Mouse (Mus musculus): ENCODE results near the gene Ppil3. TPM values are rescaled to one million over a fixed set of nuclear protein-coding genes. Genes with fewer than 3 reads are reported as not detected.

Gene Ppil3
- polyA plus RNA-seq (2015; fragmentation: Nextera tagmentation; extraction: Ambion mirVana), result 49.2 and 53.0 TPM in 2 replicates

GRCm38 (mm10) chr1:58445143-58445722, at the start of gene Ppil3, which contains the start of gene Nif3l1:
TSS of gene Ppil3 (minus strand) at chr1:58445486.
TSS of gene Nif3l1 (plus strand) at chr1:58445151.
- peaks cover 32% of the 10 kb centered on the region for H3K4me1 ChIP-seq
- under 1% methylated on average over 33 of the region's 33 CpGs for WGBS
- H3K27ac ChIP-seq (replicated peaks), result peak within 1 kb of the TSS; percentile 94
- peak within 1 kb of the TSS; percentile 75 for H3K9ac ChIP-seq (replicated peaks)
- H3K4me3 ChIP-seq, result peak within 1 kb of the TSS; percentile 70
- peak within 1 kb of the TSS; percentile 69 for H3K4me2 ChIP-seq (replicated peaks)
- no peaks in the 10 kb centered on the region for H3K9me3 ChIP-seq
- peaks cover 22% of the 10 kb centered on the region for H3K36me3 ChIP-seq
- H3K27me3 ChIP-seq, result no peaks in the 10 kb centered on the region
- ATAC-seq (replicated peaks), result peak; percentile 98

- WGBS, result 95% methylated on average over 4 of the region's 4 CpGs
- ATAC-seq (replicated peaks), result no peak
- H3K36me3 ChIP-seq, result peaks cover 73% of the 10 kb centered on the region
Measured at GRCm38 (mm10) chr1:58482647-58483046, 37.4 kb upstream of the Ppil3 start.

GRCm38 (mm10) chr1:58475662-58476061, 30.4 kb upstream of the Ppil3 start:
- Histone ChIP-seq H3K4me3 (no peak overlapping the region), H3K36me3 (peaks cover 81% of the 10 kb centered on the region), H3K9ac (replicated peaks) (no peak overlapping the region), H3K27ac (replicated peaks) (no peak overlapping the region), H3K9me3 (no peaks in the 10 kb centered on the region), H3K4me2 (replicated peaks) (no peak overlapping the region), H3K4me1 (no peaks in the 10 kb centered on the region), H3K27me3 (no peaks in the 10 kb centered on the region)
- ATAC-seq (replicated peaks), result no peak
- WGBS, result 98% methylated on average over 8 of the region's 8 CpGs

More at GRCm38 (mm10) chr1:58482647-58483046, 37.4 kb upstream of the Ppil3 start:
- no peaks in the 10 kb centered on the region for H3K27me3 ChIP-seq
- no peak overlapping the region for H3K4me2 ChIP-seq (replicated peaks)
- H3K27ac ChIP-seq (replicated peaks), result no peak overlapping the region
- H3K9me3 ChIP-seq, result no peaks in the 10 kb centered on the region
- no peak overlapping the region for H3K4me3 ChIP-seq
- H3K4me1 ChIP-seq, result no peaks in the 10 kb centered on the region
- H3K9ac ChIP-seq (replicated peaks), result no peak overlapping the region

GRCm38 (mm10) chr1:58465561-58465960, 20.3 kb upstream of the Ppil3 start:
- no peaks in the 10 kb centered on the region for H3K27me3 ChIP-seq
- WGBS, result 93% methylated on average over 4 of the region's 4 CpGs
- no peak for ATAC-seq (replicated peaks)
- no peaks in the 10 kb centered on the region for H3K4me1 ChIP-seq
- no peak overlapping the region for H3K4me3 ChIP-seq
- no peak overlapping the region for H3K4me2 ChIP-seq (replicated peaks)
- H3K9me3 ChIP-seq, result no peaks in the 10 kb centered on the region
- H3K9ac ChIP-seq (replicated peaks), result no peak overlapping the region
- H3K27ac ChIP-seq (replicated peaks), result no peak overlapping the region
- peaks cover 74% of the 10 kb centered on the region for H3K36me3 ChIP-seq

GRCm38 (mm10) chr1:58465042-58465441, 19.8 kb upstream of the Ppil3 start:
- 89% methylated on average over 4 of the region's 4 CpGs for WGBS
- H3K4me2 ChIP-seq (replicated peaks), result no peak overlapping the region
- H3K36me3 ChIP-seq, result peaks cover 73% of the 10 kb centered on the region

GRCm38 (mm10) chr1:58463935-58464334, 18.6 kb upstream of the Ppil3 start:
- 88% methylated on average over 2 of the region's 2 CpGs for WGBS
- H3K4me3 ChIP-seq, result no peak overlapping the region
- no peak overlapping the region for H3K27ac ChIP-seq (replicated peaks)
- H3K4me1 ChIP-seq, result no peaks in the 10 kb centered on the region
- ATAC-seq (replicated peaks), result no peak
- no peaks in the 10 kb centered on the region for H3K27me3 ChIP-seq
- H3K4me2 ChIP-seq (replicated peaks), result no peak overlapping the region
- H3K9ac ChIP-seq (replicated peaks), result no peak overlapping the region
- peaks cover 69% of the 10 kb centered on the region for H3K36me3 ChIP-seq
- H3K9me3 ChIP-seq, result no peaks in the 10 kb centered on the region

More at GRCm38 (mm10) chr1:58465042-58465441, 19.8 kb upstream of the Ppil3 start:
- no peak for ATAC-seq (replicated peaks)
- Histone ChIP-seq H3K4me1 (no peaks in the 10 kb centered on the region), H3K4me3 (no peak overlapping the region), H3K9ac (replicated peaks) (no peak overlapping the region), H3K27me3 (no peaks in the 10 kb centered on the region), H3K9me3 (no peaks in the 10 kb centered on the region), H3K27ac (replicated peaks) (no peak overlapping the region)

GRCm38 (mm10) chr1:58460566-58460965, 15.3 kb upstream of the Ppil3 start:
- H3K4me3 ChIP-seq, result no peak overlapping the region
- WGBS, result 98% methylated on average over 3 of the region's 3 CpGs
- H3K27me3 ChIP-seq, result no peaks in the 10 kb centered on the region
- no peaks in the 10 kb centered on the region for H3K4me1 ChIP-seq
- no peak for ATAC-seq (replicated peaks)
- H3K9me3 ChIP-seq, result no peaks in the 10 kb centered on the region
- no peak overlapping the region for H3K4me2 ChIP-seq (replicated peaks)
- H3K36me3 ChIP-seq, result peaks cover 86% of the 10 kb centered on the region
- H3K9ac ChIP-seq (replicated peaks), result no peak overlapping the region
- no peak overlapping the region for H3K27ac ChIP-seq (replicated peaks)

- ATAC-seq (replicated peaks), result no peak
- Histone ChIP-seq H3K4me1 (no peaks in the 10 kb centered on the region), H3K4me2 (replicated peaks) (no peak overlapping the region), H3K9me3 (no peaks in the 10 kb centered on the region), H3K27me3 (no peaks in the 10 kb centered on the region), H3K27ac (replicated peaks) (no peak overlapping the region), H3K36me3 (peaks cover 90% of the 10 kb centered on the region), H3K9ac (replicated peaks) (no peak overlapping the region), H3K4me3 (no peak overlapping the region)
- 65% methylated on average over 2 of the region's 2 CpGs for WGBS
Measured at GRCm38 (mm10) chr1:58458867-58459266, 13.6 kb upstream of the Ppil3 start.

GRCm38 (mm10) chr1:58458175-58458574, 12.9 kb upstream of the Ppil3 start:
- no peak overlapping the region for H3K4me2 ChIP-seq (replicated peaks)

GRCm38 (mm10) chr1:58454316-58454715, 9.0 kb upstream of the Ppil3 start:
- Histone ChIP-seq H3K4me2 (replicated peaks) (no peak overlapping the region), H3K9ac (replicated peaks) (no peak overlapping the region), H3K36me3 (peaks cover 86% of the 10 kb centered on the region), H3K9me3 (no peaks in the 10 kb centered on the region), H3K27ac (replicated peaks) (no peak overlapping the region), H3K4me3 (no peak overlapping the region), H3K4me1 (no peaks in the 10 kb centered on the region), H3K27me3 (no peaks in the 10 kb centered on the region)
- 94% methylated on average over 6 of the region's 6 CpGs for WGBS
- no peak for ATAC-seq (replicated peaks)

More at GRCm38 (mm10) chr1:58458175-58458574, 12.9 kb upstream of the Ppil3 start:
- ATAC-seq (replicated peaks), result no peak
- Histone ChIP-seq H3K36me3 (peaks cover 90% of the 10 kb centered on the region), H3K9ac (replicated peaks) (no peak overlapping the region), H3K9me3 (no peaks in the 10 kb centered on the region), H3K4me1 (no peaks in the 10 kb centered on the region), H3K4me3 (no peak overlapping the region), H3K27ac (replicated peaks) (no peak overlapping the region), H3K27me3 (no peaks in the 10 kb centered on the region)
- WGBS, result 87% methylated on average over 5 of the region's 5 CpGs

GRCm38 (mm10) chr1:58448396-58448795, 3.1 kb upstream of the Ppil3 start:
- H3K4me1 ChIP-seq, result peaks cover 32% of the 10 kb centered on the region
- no peaks in the 10 kb centered on the region for H3K9me3 ChIP-seq
- no peaks in the 10 kb centered on the region for H3K27me3 ChIP-seq
- ATAC-seq (replicated peaks), result no peak
- no peak overlapping the region for H3K9ac ChIP-seq (replicated peaks)
- H3K4me3 ChIP-seq, result no peak overlapping the region
- no peak overlapping the region for H3K4me2 ChIP-seq (replicated peaks)
- no peak overlapping the region for H3K27ac ChIP-seq (replicated peaks)
- WGBS, result 91% methylated on average over 7 of the region's 7 CpGs
- H3K36me3 ChIP-seq, result peaks cover 31% of the 10 kb centered on the region

GRCm38 (mm10) chr1:58447766-58448165, 2.5 kb upstream of the Ppil3 start:
- Histone ChIP-seq H3K4me2 (replicated peaks) (no peak overlapping the region), H3K4me3 (no peak overlapping the region), H3K36me3 (peaks cover 25% of the 10 kb centered on the region), H3K4me1 (peaks cover 32% of the 10 kb centered on the region), H3K9me3 (no peaks in the 10 kb centered on the region), H3K27me3 (no peaks in the 10 kb centered on the region), H3K27ac (replicated peaks) (no peak overlapping the region), H3K9ac (replicated peaks) (no peak overlapping the region)
- 96% methylated on average over 7 of the region's 7 CpGs for WGBS
- no peak for ATAC-seq (replicated peaks)

- WGBS, result 3% methylated on average over 11 of the region's 11 CpGs
- H3K9ac ChIP-seq (replicated peaks), result peak overlapping the region; percentile 75
- peaks cover 32% of the 10 kb centered on the region for H3K4me1 ChIP-seq
- no peaks in the 10 kb centered on the region for H3K9me3 ChIP-seq
- no peaks in the 10 kb centered on the region for H3K27me3 ChIP-seq
- ATAC-seq (replicated peaks), result peak; percentile 23; the same call in 1 of the 2 replicates
- peaks cover 23% of the 10 kb centered on the region for H3K36me3 ChIP-seq
- peak overlapping the region; percentile 70 for H3K4me3 ChIP-seq
- peak overlapping the region; percentile 94 for H3K27ac ChIP-seq (replicated peaks)
- peak overlapping the region; percentile 69 for H3K4me2 ChIP-seq (replicated peaks)
Measured at GRCm38 (mm10) chr1:58445861-58446260, 575 bp upstream of the Ppil3 start.

Measured in forebrain, embryonic 15.5 days (tissue).